Mouse (Mus musculus) liver, postnatal 0 days (tissue): ENCODE results near the gene Vmn2r30.
"Not testable (repeated sequence)": the region's sequence is repeated elsewhere in the genome, so short reads cannot be mapped to it uniquely, and the experiment has no call there.

Source experiments
- CTCF ChIP-seq: sonication (generic); IDR thresholded peaks from 2 replicates; pipeline ENCODE4 v1.5.1; 2016; ENCODE audit warnings: antibody characterized with exemption, low read depth
- EP300 ChIP-seq: IDR thresholded peaks from 2 replicates; pipeline ENCODE4 v1.6.1; 2016; ENCODE audit warnings: antibody characterized with exemption, low read depth, mild to moderate bottlenecking

DNA sequence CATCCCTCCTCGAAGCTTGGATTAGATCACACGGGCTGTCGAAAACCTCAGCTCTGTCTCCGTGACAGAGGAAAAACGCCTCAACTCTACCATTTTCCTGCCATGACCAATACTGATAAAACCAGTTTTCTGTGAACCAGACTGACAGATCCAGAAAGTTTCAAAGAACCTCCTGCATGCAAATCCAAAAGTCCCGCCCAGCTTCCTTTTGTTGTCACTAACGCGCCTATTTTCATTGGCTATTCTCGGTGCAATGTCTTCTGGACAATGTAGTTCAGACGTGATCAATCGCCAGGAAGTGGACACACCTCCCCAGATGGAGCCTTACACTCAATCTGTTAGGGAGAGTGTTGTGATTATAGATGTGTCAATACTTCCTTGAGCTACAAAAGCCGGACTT is 37.0 kb upstream of the Vmn2r30 start, which contains the start of gene Gm45783:
- not testable (repeated sequence) for TF ChIP-seq CTCF, EP300
